Mouse (Mus musculus) brain, embryonic 14.5 days (tissue): ENCODE results near the gene Nt5c3b. TPM values are rescaled to one million over a fixed set of nuclear protein-coding genes. Genes with fewer than 3 reads are reported as not detected.

Experiments used
- DNase-seq: peaks from one replicate; pipeline ENCODE4 v3.0.0-alpha.2; 2011; ENCODE audit warnings: low read depth
- CTCF ChIP-seq: fragments of 200-500 bp; IDR thresholded peaks from 2 replicates; pipeline ENCODE4 v1.5.1; 2012; ENCODE audit warnings: inconsistent platforms, mild to moderate bottlenecking, moderate library complexity, borderline replicate concordance; ENCODE audit not compliant: insufficient read depth, insufficient read length; ENCODE audit errors: extremely low read depth
- POLR2A ChIP-seq: fragments of 200-500 bp; IDR thresholded peaks from 2 replicates; pipeline ENCODE4 v1.6.1; 2012; ENCODE audit warnings: mild to moderate bottlenecking, inconsistent platforms, borderline replicate concordance; ENCODE audit not compliant: poor library complexity, insufficient read depth, insufficient read length, severe bottlenecking; ENCODE audit errors: extremely low read depth
- polyA plus RNA-seq: library from polyadenylated mRNA; depleted of rRNA; stranded (reverse); fragments of >200 nt; gene quantifications from 2 replicates; pipeline ENCODE4 v1.2.3, GENCODE M21; 2012

Nt5c3b gene
- polyA plus RNA-seq, 1 experiment, result 99.3 TPM

DNA sequence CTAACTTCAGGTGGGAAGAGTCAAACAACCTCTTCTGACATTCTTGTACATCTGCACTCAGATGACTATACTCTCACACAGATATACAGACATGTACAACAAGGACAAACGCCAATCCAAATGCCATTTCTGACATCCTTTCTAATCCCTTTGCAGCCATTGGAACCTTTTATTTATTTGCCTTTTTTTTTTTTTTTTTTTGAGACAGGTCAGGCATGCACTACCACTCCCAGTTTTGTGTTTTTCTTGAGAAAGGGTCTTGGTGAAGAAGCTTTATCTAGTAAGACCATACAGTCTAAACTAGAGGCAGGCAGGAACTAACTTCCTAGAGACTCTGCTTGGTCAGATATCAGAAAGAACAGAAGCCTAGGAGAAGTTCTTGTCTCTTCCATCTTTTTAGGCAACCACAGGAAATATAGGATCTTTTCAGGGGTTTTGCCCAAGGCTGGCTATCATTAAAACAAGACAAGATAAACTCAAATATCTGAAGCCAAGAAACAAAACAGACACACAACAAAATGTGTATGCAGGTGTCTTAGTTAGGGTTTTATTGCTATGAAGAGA lies 23.7 kb upstream of the Nt5c3b start:
- no peak for DNase-seq
- TF ChIP-seq CTCF (no peak), POLR2A (no peak)

DNA sequence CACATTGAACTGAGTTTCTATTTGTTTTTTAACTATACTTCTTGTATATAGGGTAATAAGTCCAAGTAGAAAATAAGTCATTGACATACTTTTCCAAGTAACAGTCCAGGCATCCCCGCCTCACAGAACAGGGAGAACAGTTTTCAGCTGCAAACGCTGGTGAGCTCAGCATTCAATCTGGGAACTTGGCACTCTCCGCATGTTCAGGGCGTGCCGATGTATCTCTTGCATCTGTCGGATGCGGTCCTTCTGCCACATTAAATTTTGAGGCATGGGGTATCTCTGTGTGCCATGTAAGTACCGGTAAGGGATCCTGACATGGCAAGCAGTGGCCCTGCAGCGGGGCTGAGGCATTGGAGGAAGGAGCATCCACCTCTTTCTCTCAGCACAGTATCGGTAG lies 21.1 kb upstream of the Nt5c3b start:
- TF ChIP-seq CTCF (no peak), POLR2A (no peak)
- DNase-seq, result no peak

DNA sequence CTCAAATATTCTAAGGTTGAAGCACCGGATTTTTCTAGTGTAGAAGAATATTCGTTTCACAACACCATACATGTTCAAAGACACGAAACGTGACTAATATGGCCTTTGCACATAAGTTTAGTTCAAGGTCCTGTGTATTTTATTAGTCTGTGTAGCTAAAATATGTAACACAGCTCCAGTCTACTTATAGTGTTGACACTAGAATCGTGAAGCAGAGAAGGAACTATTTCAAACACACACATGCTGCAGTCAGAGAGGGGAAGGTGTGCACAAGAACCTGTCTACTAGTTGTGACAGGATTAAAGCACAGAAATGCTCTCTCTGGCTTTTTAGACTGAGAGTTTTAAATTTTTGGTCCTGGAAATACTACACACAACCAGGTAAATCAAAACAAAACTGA lies 16.1 kb upstream of the Nt5c3b start:
- DNase-seq, result no peak
- TF ChIP-seq CTCF (no peak), POLR2A (no peak)

DNA sequence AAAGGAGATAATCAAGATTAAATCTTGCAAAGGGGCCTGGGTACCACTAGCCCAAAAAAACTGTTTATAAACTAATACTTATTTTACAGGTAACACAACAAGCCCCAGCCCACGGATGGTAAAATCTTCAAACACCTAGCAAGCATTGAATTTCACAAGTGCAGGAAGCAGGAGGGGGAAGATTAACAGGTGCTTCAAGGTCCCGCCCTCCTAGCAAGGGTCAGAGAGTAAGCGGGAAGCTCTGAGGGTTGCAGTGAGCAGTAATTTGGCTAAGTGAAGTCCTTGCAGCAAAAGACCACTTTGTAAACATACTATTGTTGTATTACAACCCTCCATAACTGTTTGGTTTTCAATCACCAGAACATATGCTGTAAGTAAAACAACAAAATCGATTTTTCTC lies 15.6 kb upstream of the Nt5c3b start:
- DNase-seq, result no peak
- TF ChIP-seq CTCF (no peak), POLR2A (no peak)

- peak; percentile 13 for DNase-seq
- TF ChIP-seq POLR2A, result no peak
- TF ChIP-seq CTCF, result no peak
These were observed 1.0 kb upstream of the Nt5c3b start for GRCm38 (mm10) chr11:100442625-100443024.

GRCm38 (mm10) chr11:100440691-100441522 lies 701 bp downstream of the Nt5c3b start:
- DNase-seq, result peak; percentile 93
- TF ChIP-seq CTCF (no peak), POLR2A (peak; percentile 91)

GRCm38 (mm10) chr11:100437901-100438300 lies 3.7 kb downstream of the Nt5c3b start:
- no peak for DNase-seq
- TF ChIP-seq POLR2A, result no peak
- no peak for TF ChIP-seq CTCF

GRCm38 (mm10) chr11:100435678-100436246 lies 5.8 kb downstream of the Nt5c3b start:
- TF ChIP-seq POLR2A (no peak), CTCF (no peak)
- DNase-seq, result no peak

GRCm38 (mm10) chr11:100432002-100432401 lies 9.6 kb downstream of the Nt5c3b start:
- no peak for TF ChIP-seq POLR2A
- no peak for TF ChIP-seq CTCF
- DNase-seq, result no peak

GRCm38 (mm10) chr11:100430052-100430451 lies 11.6 kb downstream of the Nt5c3b start:
- no peak for TF ChIP-seq POLR2A
- TF ChIP-seq CTCF, result no peak
- DNase-seq, result no peak

GRCm38 (mm10) chr11:100428612-100429199 lies 12.9 kb downstream of the Nt5c3b start:
- DNase-seq, result peak; percentile 67
- TF ChIP-seq POLR2A, result no peak
- TF ChIP-seq CTCF, result no peak

DNA sequence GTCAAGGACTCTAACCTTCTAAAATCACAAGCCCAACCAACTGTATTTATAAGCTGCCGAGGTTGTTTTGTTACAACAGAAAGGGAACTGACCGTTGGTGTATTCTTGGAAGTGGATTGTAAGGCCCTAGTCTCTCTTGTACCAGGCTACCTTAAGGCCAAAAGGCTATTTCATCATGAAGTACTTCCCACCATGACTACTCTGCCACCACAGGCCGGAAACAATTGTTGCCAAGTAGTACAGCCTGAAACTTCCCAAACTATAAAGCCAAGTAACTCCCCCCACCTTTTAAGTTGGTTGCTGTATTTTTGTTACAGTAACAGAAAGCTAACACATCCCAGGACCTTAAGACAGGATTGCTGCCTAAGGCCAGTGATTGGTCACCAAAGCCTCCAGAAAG lies 14.8 kb downstream of the Nt5c3b start:
- TF ChIP-seq CTCF, result no peak
- no peak for TF ChIP-seq POLR2A
- no peak for DNase-seq

GRCm38 (mm10) chr11:100425851-100426250 lies 15.8 kb downstream of the Nt5c3b start:
- peak; percentile 75 for DNase-seq

More at GRCm38 (mm10) chr11:100425851-100426250, 15.8 kb downstream of the Nt5c3b start:
- TF ChIP-seq POLR2A (no peak), CTCF (peak; percentile 71)
